Comparison of ENCODE assay signal across 19 mouse cellular contexts in genomic region chr1:138006811-138007210, GRCm38 (mm10).
"Had no signal": no experiment of that assay in that cellular context is flagged by ENCODE, and none has a peak within 500 bp of the region (broad histone marks: within the 10 kb centered on the region; RNA-seq: fewer than 3 reads in every experiment).

No protein-coding gene starts in this region.

- H3K4me3 ChIP-seq: midbrain, embryonic 10.5 days; midbrain, embryonic 12.5 days; myocyte; neural tube, embryonic 13.5 days; neural tube, embryonic 15.5 days had no signal

- ATAC-seq: midbrain, embryonic 16.5 days had no signal

- H3K27ac ChIP-seq: midbrain, embryonic 10.5 days; midbrain, embryonic 12.5 days; neural tube, embryonic 13.5 days; neural tube, embryonic 15.5 days had no signal

- H3K36me3 ChIP-seq: midbrain, embryonic 10.5 days; midbrain, embryonic 12.5 days; neural tube, embryonic 13.5 days; neural tube, embryonic 15.5 days had no signal

- H3K9ac ChIP-seq: lung, embryonic 14.5 days; midbrain, embryonic 12.5 days; neural tube, embryonic 13.5 days; neural tube, embryonic 15.5 days had no signal

- H3K4me2 ChIP-seq: lung, embryonic 14.5 days; midbrain, embryonic 12.5 days; neural tube, embryonic 13.5 days; neural tube, embryonic 15.5 days had no signal

- H3K4me1 ChIP-seq: midbrain, embryonic 10.5 days; midbrain, embryonic 12.5 days; neural tube, embryonic 13.5 days; neural tube, embryonic 15.5 days had no signal

- H3K27me3 ChIP-seq: midbrain, embryonic 12.5 days; neural tube, embryonic 13.5 days; neural tube, embryonic 15.5 days had no signal

- DNase-seq: lung, adult 18-20 months; lung, embryonic 14.5 days; lung, postnatal 10 days; lung, postnatal 4 days; midbrain, embryonic 14.5 days; retina, postnatal 1 day; right cerebral cortex, adult 18-20 months; right cerebral cortex, postnatal 25 days; right cerebral cortex, postnatal 4 days; spleen, adult 18-20 months; thymus, adult 2 months; thymus, postnatal 25 days; thymus, postnatal 4 days had no signal

- H3K9me3 ChIP-seq: midbrain, embryonic 10.5 days; midbrain, embryonic 12.5 days; neural tube, embryonic 13.5 days; neural tube, embryonic 15.5 days had no signal
